Comparison of ENCODE assay signal across 7 mouse cellular contexts in genomic region chr13:99458658-99459386, GRCm38 (mm10). TPM values are rescaled to one million over a fixed set of nuclear protein-coding genes. Genes with fewer than 3 reads are reported as not detected.
DNase-seq lines count a peak whose midpoint lies in the region; ATAC-seq and TF ChIP-seq lines count a peak whose summit lies in the region.

No protein-coding gene starts in this region.

- H3K9me3 ChIP-seq in forebrain, embryonic 10.5 days, result no peaks in the 10 kb centered on the region
- H3K9me3 ChIP-seq in midbrain, embryonic 15.5 days, result no peaks in the 10 kb centered on the region

- peaks cover 70% of the 10 kb centered on the region for H3K36me3 ChIP-seq in forebrain, embryonic 10.5 days (replicated peaks)
- 0 out of 2 replicates have a peak, but pooled peaks cover 18% of the 10 kb centered on the region for H3K36me3 ChIP-seq in midbrain, embryonic 15.5 days (replicated peaks)

- peak overlapping the region; percentile 24 for H3K27ac ChIP-seq in layer of hippocampus, adult 2 months
- peak overlapping the region; percentile 51; the same call in 1 of the 2 replicates for H3K27ac ChIP-seq in forebrain, embryonic 10.5 days
- H3K27ac ChIP-seq in midbrain, embryonic 15.5 days, result peak overlapping the region; percentile 67

- no peak overlapping the region for H3K4me3 ChIP-seq in layer of hippocampus, adult 2 months
- no peak overlapping the region for H3K4me3 ChIP-seq in forebrain, embryonic 10.5 days
- no peak overlapping the region for H3K4me3 ChIP-seq in midbrain, embryonic 15.5 days

- no peak overlapping the region for H3K9ac ChIP-seq in midbrain, embryonic 15.5 days

- peak; percentile 72 for ATAC-seq in midbrain, embryonic 15.5 days (replicated peaks)
- no peak for ATAC-seq in granulocyte monocyte progenitor cell, adult 5-6 weeks (replicated peaks; ENCODE audit: poor library complexity, severe bottlenecking)

- WGBS in forebrain, embryonic 10.5 days, result 89% methylated on average over 12 of the region's 12 CpGs
- WGBS in midbrain, embryonic 15.5 days, result 55% methylated on average over 12 of the region's 12 CpGs

- H3K4me2 ChIP-seq in midbrain, embryonic 15.5 days, result no peak overlapping the region

- DNase-seq in layer of hippocampus, adult 2 months (ENCODE audit: low spot score in 2 of 2), result peak in 1 of 2 experiments; percentile 54
- DNase-seq in layer of hippocampus, adult 9-10 months (ENCODE audit: low spot score), result no peak
- peak; percentile 72 for DNase-seq in cerebellum, adult 11-12 months
- DNase-seq in forebrain, embryonic 10.5 days (ENCODE audit: extremely low spot score, low spot score), result no peak
- no peak for DNase-seq in urinary bladder, postnatal 4 days (ENCODE audit: low spot score in 2 of 2)

- no peaks in the 10 kb centered on the region for H3K27me3 ChIP-seq in forebrain, embryonic 10.5 days (ENCODE audit: poor library complexity, severe bottlenecking)
- H3K27me3 ChIP-seq in midbrain, embryonic 15.5 days (replicated peaks), result no peaks in the 10 kb centered on the region

- H3K4me1 ChIP-seq in forebrain, embryonic 10.5 days, result peaks cover 17% of the 10 kb centered on the region
- H3K4me1 ChIP-seq in midbrain, embryonic 15.5 days, result peaks cover 21% of the 10 kb centered on the region

- no peak for TF ChIP-seq CTCF in layer of hippocampus, adult 2 months (conservative IDR thresholded peaks at IDR 0.05)

RNA-seq across cellular contexts. Expression of gene Map1b, which starts 57.5 kb away (rescaled TPM):
- total RNA-seq in layer of hippocampus, adult 2 months (2021), result 100 to 1,000 TPM; 709 to 737 TPM
- polyA plus RNA-seq in forebrain, embryonic 10.5 days (2016; fragmentation: Nextera tagmentation; extraction: Ambion mirVana), result 403 and 460 TPM in 2 replicates
- 2,126 and 2,223 TPM in 2 replicates for polyA plus RNA-seq in midbrain, embryonic 15.5 days (2015; fragmentation: Nextera tagmentation; extraction: Ambion mirVana)
- total RNA-seq in granulocyte monocyte progenitor cell, adult 5-6 weeks (2014; fragmentation: Nextera tagmentation), result not detected in 2 replicates
- total RNA-seq in granulocyte monocyte progenitor cell, adult 5-6 weeks (2017), result 0.15 TPM in 1 of 2 replicates, not detected in the other

Comparison
In these comparisons a context has a peak if more than half of its experiments do, and no peak if none do; other contexts are left out.
1. RNA of gene Map1b, which starts 57.5 kb away (total RNA-seq): 709 to 737 TPM in layer of hippocampus, adult 2 months; 0.15 TPM in granulocyte monocyte progenitor cell, adult 5-6 weeks; every median in the first group is over 100 times any median in the second.
2. Peak in every context shown above with its lines, with median percentiles within 50 percentile points of each other: H3K27ac ChIP-seq.